Mouse (Mus musculus) cerebellum, adult 11-12 months (tissue): Measurements from ENCODE around the gene Rag2.

ENCODE experiments used
- DNase-seq: peaks from one replicate; pipeline ENCODE4 v3.0.0; 2022

The Rag2 gene

GRCm38 (mm10) chr2:101624526-101624925 is at the start of gene Rag2:
Gene Rag2, plus strand, starts transcription at chr2:101624718.
- no peak for DNase-seq

GRCm38 (mm10) chr2:101577243-101577642 is 47.3 kb upstream of the Rag2 start:
- DNase-seq: no peak

- DNase-seq: no peak
Measured at GRCm38 (mm10) chr2:101580027-101580426, 44.5 kb upstream of the Rag2 start.

GRCm38 (mm10) chr2:101580428-101580827 is 44.1 kb upstream of the Rag2 start:
- no peak for DNase-seq

GRCm38 (mm10) chr2:101580977-101581376 is 43.5 kb upstream of the Rag2 start:
- DNase-seq: no peak

- no peak for DNase-seq
Measured at GRCm38 (mm10) chr2:101581418-101581817, 43.1 kb upstream of the Rag2 start.

GRCm38 (mm10) chr2:101591356-101591755 is 33.2 kb upstream of the Rag2 start:
- DNase-seq: no peak

- no peak for DNase-seq
Measured at GRCm38 (mm10) chr2:101592023-101592841, 32.3 kb upstream of the Rag2 start.

- no peak for DNase-seq
Measured at GRCm38 (mm10) chr2:101592886-101593285, 31.6 kb upstream of the Rag2 start.

GRCm38 (mm10) chr2:101594681-101595080 is 29.8 kb upstream of the Rag2 start:
- DNase-seq: no peak

- no peak for DNase-seq
Measured at GRCm38 (mm10) chr2:101597186-101597585, 27.3 kb upstream of the Rag2 start.

GRCm38 (mm10) chr2:101598190-101599181 is 26.0 kb upstream of the Rag2 start:
- peak; percentile 41 for DNase-seq

GRCm38 (mm10) chr2:101600703-101601102 is 23.8 kb upstream of the Rag2 start:
- DNase-seq: peak; percentile 75

GRCm38 (mm10) chr2:101603099-101603498 is 21.4 kb upstream of the Rag2 start:
- no peak for DNase-seq

- no peak for DNase-seq
Measured at GRCm38 (mm10) chr2:101608232-101608894, 16.2 kb upstream of the Rag2 start.

- DNase-seq: no peak
Measured at GRCm38 (mm10) chr2:101610861-101611260, 13.7 kb upstream of the Rag2 start.

GRCm38 (mm10) chr2:101615464-101616305 is 8.8 kb upstream of the Rag2 start:
- DNase-seq: no peak

GRCm38 (mm10) chr2:101618373-101618772 is 6.1 kb upstream of the Rag2 start:
- no peak for DNase-seq

GRCm38 (mm10) chr2:101620899-101621298 is 3.6 kb upstream of the Rag2 start:
- no peak for DNase-seq

- no peak for DNase-seq
Measured at GRCm38 (mm10) chr2:101621611-101622010, 2.9 kb upstream of the Rag2 start.

GRCm38 (mm10) chr2:101623042-101623441 is 1.5 kb upstream of the Rag2 start:
- DNase-seq: no peak

- no peak for DNase-seq
Measured at GRCm38 (mm10) chr2:101624011-101624410, 507 bp upstream of the Rag2 start.
